ENCODE assay signal across 8 mouse cellular contexts in the genomic region with DNA sequence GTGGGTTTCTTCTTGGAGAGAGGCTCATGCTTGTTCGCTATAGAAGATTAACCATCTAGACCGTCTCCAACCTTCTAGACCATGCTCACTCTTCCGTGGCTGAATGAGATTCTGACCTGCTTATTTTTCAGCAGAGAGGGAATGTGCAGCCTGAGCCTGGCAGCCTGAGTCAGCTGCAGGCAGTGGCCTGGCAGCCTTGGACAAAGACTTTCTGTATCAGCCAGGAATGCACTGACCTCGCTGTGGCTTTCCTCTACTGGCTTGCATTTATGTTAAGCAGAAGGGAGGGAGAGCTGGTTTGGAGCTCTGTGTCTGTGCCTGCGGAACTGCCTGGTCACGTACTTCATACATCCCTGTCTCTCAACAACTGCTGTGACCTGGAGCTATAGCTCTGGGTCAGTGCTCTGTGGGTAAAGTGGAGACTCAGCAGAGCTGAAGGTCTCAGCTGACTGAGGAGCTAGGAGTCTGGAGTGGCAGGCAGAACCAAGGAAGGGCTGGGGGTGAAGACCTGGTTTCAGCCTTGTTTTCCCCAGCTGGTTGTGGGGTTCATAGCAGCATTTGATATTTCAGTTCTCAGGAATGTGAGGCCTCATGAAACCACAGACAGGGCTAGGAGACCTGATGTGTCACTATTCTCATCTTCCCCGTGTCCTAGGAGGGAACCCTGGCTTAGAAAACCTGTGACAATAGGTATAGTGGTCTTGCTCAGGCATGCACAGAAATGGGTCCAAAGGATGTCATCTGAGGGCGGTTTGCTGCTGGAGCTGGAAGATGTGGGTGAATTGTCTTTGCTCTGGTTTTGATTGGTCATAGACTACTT.
DNase-seq lines count a peak whose midpoint lies in the region; ATAC-seq and TF ChIP-seq lines count a peak whose summit lies in the region.

No protein-coding gene starts in this region.

- no peaks in the 10 kb centered on the region for H3K27me3 ChIP-seq in heart, embryonic 11.5 days (ENCODE audit: control insufficient read depth, insufficient read depth, low read length)
- H3K27me3 ChIP-seq in forebrain, postnatal 0 days (ENCODE audit: insufficient read depth, low read length), result no peaks in the 10 kb centered on the region
- no peaks in the 10 kb centered on the region for H3K27me3 ChIP-seq in kidney, embryonic 16.5 days (ENCODE audit: insufficient read depth, low read length)
- H3K27me3 ChIP-seq in neural tube, embryonic 11.5 days (ENCODE audit: control insufficient read depth, insufficient read depth, low read length), result no peaks in the 10 kb centered on the region

- H3K4me3 ChIP-seq in heart, embryonic 11.5 days (ENCODE audit: low read depth, low read length), result no peak overlapping the region
- no peak overlapping the region for H3K4me3 ChIP-seq in forebrain, postnatal 0 days (ENCODE audit: low read depth, low read length)
- H3K4me3 ChIP-seq in kidney, embryonic 16.5 days (ENCODE audit: low read length), result no peak overlapping the region
- no peak overlapping the region for H3K4me3 ChIP-seq in neural tube, embryonic 11.5 days (ENCODE audit: low read depth, low read length)

- no peaks in the 10 kb centered on the region for H3K36me3 ChIP-seq in heart, embryonic 11.5 days (ENCODE audit: control insufficient read depth, insufficient read depth, low read length)
- H3K36me3 ChIP-seq in forebrain, postnatal 0 days (ENCODE audit: insufficient read depth), result no peaks in the 10 kb centered on the region
- H3K36me3 ChIP-seq in kidney, embryonic 16.5 days (ENCODE audit: insufficient read depth, low read length), result no peaks in the 10 kb centered on the region
- no peaks in the 10 kb centered on the region for H3K36me3 ChIP-seq in neural tube, embryonic 11.5 days (ENCODE audit: control insufficient read depth, insufficient read depth, low read length)

- peak overlapping the region; percentile 85 for H3K27ac ChIP-seq in heart, embryonic 11.5 days (ENCODE audit: low read depth, low read length)
- H3K27ac ChIP-seq in forebrain, postnatal 0 days (ENCODE audit: low read depth, low read length), result no peak overlapping the region
- H3K27ac ChIP-seq in kidney, embryonic 16.5 days (ENCODE audit: low read length), result peak overlapping the region; percentile 90
- H3K27ac ChIP-seq in neural tube, embryonic 11.5 days (ENCODE audit: low read depth, low read length), result peak overlapping the region; percentile 45

- no peak for DNase-seq in heart, adult 8-10 months (ENCODE audit: low spot score)
- DNase-seq in adrenal gland, postnatal 14 days, result peak; percentile 75
- DNase-seq in forebrain, postnatal 0 days, result no peak
- peak; percentile 57 for DNase-seq in neural tube, embryonic 11.5 days (ENCODE audit: low spot score)
- DNase-seq in left cerebral cortex, adult 18-20 months (ENCODE audit: low spot score in 2 of 2), result no peak

- ATAC-seq in heart, embryonic 11.5 days (replicated peaks; ENCODE audit: insufficient number of reproducible peaks, low FRiP score, low TSS enrichment), result peak; percentile 61; the same call in 1 of the 2 replicates
- ATAC-seq in forebrain, postnatal 0 days, result peak; percentile 38; the same call in 1 of the 2 replicates
- ATAC-seq in kidney, embryonic 16.5 days (ENCODE audit: low FRiP score, low TSS enrichment), result peak; percentile 95
- peak; percentile 41 for ATAC-seq in neural tube, embryonic 11.5 days (ENCODE audit: insufficient read depth, low FRiP score, low TSS enrichment)
- ATAC-seq in CD4-positive, CD25-positive, alpha-beta regulatory T cell, adult 4 months, result no peak

- H3K9ac ChIP-seq in heart, embryonic 11.5 days (ENCODE audit: low read depth, low read length), result 0 out of 2 replicates have a peak overlapping the region, but pooled peaks have one; percentile 28
- no peak overlapping the region for H3K9ac ChIP-seq in forebrain, postnatal 0 days
- H3K9ac ChIP-seq in kidney, embryonic 16.5 days (replicated peaks; ENCODE audit: low read length), result no peak overlapping the region; the same call in 1 of the 2 replicates
- no peak overlapping the region for H3K9ac ChIP-seq in neural tube, embryonic 11.5 days (ENCODE audit: low read length)

- H3K4me2 ChIP-seq in heart, embryonic 11.5 days, result no peak overlapping the region; the same call in 1 of the 2 replicates
- no peak overlapping the region for H3K4me2 ChIP-seq in forebrain, postnatal 0 days (ENCODE audit: low read depth)
- H3K4me2 ChIP-seq in kidney, embryonic 16.5 days (replicated peaks; ENCODE audit: low read depth, low read length), result no peak overlapping the region
- no peak overlapping the region for H3K4me2 ChIP-seq in neural tube, embryonic 11.5 days (ENCODE audit: low read depth)

- H3K9me3 ChIP-seq in heart, embryonic 11.5 days (replicated peaks; ENCODE audit: control insufficient read depth, low read length), result no peaks in the 10 kb centered on the region
- H3K9me3 ChIP-seq in forebrain, postnatal 0 days (ENCODE audit: low read length), result no peaks in the 10 kb centered on the region
- H3K9me3 ChIP-seq in kidney, embryonic 16.5 days (ENCODE audit: low read length), result no peaks in the 10 kb centered on the region
- no peaks in the 10 kb centered on the region for H3K9me3 ChIP-seq in neural tube, embryonic 11.5 days (ENCODE audit: control insufficient read depth, low read length)

- TF ChIP-seq CTCF in forebrain, postnatal 0 days (IDR thresholded peaks at IDR 0.05; ENCODE audit: low read depth), result no peak

- 42% methylated on average over 8 of the region's 8 CpGs for WGBS in heart, embryonic 11.5 days (ENCODE audit: insufficient replicate concordance)
- 56% methylated on average over 8 of the region's 8 CpGs for WGBS in forebrain, postnatal 0 days
- 33% methylated on average over 8 of the region's 8 CpGs for WGBS in kidney, embryonic 16.5 days
- 43% methylated on average over 8 of the region's 8 CpGs for WGBS in neural tube, embryonic 11.5 days

- H3K4me1 ChIP-seq in heart, embryonic 11.5 days (ENCODE audit: control insufficient read depth, insufficient read depth, low read length), result peaks cover 6% of the 10 kb centered on the region
- H3K4me1 ChIP-seq in forebrain, postnatal 0 days (ENCODE audit: insufficient read depth), result no peaks in the 10 kb centered on the region
- H3K4me1 ChIP-seq in kidney, embryonic 16.5 days (ENCODE audit: insufficient read depth, low read length), result peaks cover 45% of the 10 kb centered on the region
- H3K4me1 ChIP-seq in neural tube, embryonic 11.5 days (ENCODE audit: control insufficient read depth, insufficient read depth, low read length), result no peaks in the 10 kb centered on the region

Comparison
In these comparisons a context has a peak if more than half of its experiments do, and no peak if none do; other contexts are left out.
1. DNase-seq: peak in adrenal gland, postnatal 14 days (single experiment) and neural tube, embryonic 11.5 days (single experiment); none in heart, adult 8-10 months (single experiment), forebrain, postnatal 0 days (single experiment) and left cerebral cortex, adult 18-20 months (0 of 2).